Mouse (Mus musculus) neural tube, embryonic 14.5 days (tissue): ENCODE measurements around the gene Hist1h1c. TPM values are rescaled to one million over a fixed set of nuclear protein-coding genes. Genes with fewer than 3 reads are reported as not detected.

Source experiments
- ATAC-seq: fragments of 200-750 bp; cut with Nextera tagmentation; 2 replicates; pipeline ENCODE4 v1.8.0; 2017; ENCODE audit warnings: low read depth, mild to moderate bottlenecking, moderate TSS enrichment, moderate library complexity
- H3K27ac ChIP-seq: fragments of 300-500 bp; sonication (generic); 2 replicates; pipeline ENCODE4 v1.5.1; 2014; ENCODE audit warnings: low read depth, mild to moderate bottlenecking, control low read depth, low read length, moderate library complexity, mixed read lengths
- H3K27me3 ChIP-seq: fragments of 300-500 bp; sonication (generic); 2 replicates; pipeline ENCODE4 v1.6.1; 2014; ENCODE audit warnings: low read length; ENCODE audit not compliant: control insufficient read depth, insufficient read depth
- H3K36me3 ChIP-seq: fragments of 300-500 bp; sonication (generic); 2 replicates; pipeline ENCODE4 v1.6.1; 2014; ENCODE audit warnings: low read length, mixed read lengths; ENCODE audit not compliant: control insufficient read depth, insufficient read depth
- H3K4me1 ChIP-seq: fragments of 300-500 bp; sonication (generic); 2 replicates; pipeline ENCODE4 v1.6.1; 2014; ENCODE audit warnings: low read length; ENCODE audit not compliant: control insufficient read depth, insufficient read depth
- H3K4me2 ChIP-seq: fragments of 300-500 bp; sonication (generic); 2 replicates; pipeline ENCODE4 v1.6.1; 2014; ENCODE audit warnings: mild to moderate bottlenecking, low read depth, low read length, control low read depth
- H3K4me3 ChIP-seq: fragments of 300-500 bp; sonication (generic); 2 replicates; pipeline ENCODE4 v1.5.1; 2014; ENCODE audit warnings: low read depth, low read length, control low read depth, mixed read lengths
- H3K9ac ChIP-seq: fragments of 300-500 bp; sonication (generic); replicated peaks from 2 replicates; pipeline ENCODE4 v1.6.1; 2014; ENCODE audit warnings: low read depth, mild to moderate bottlenecking, control low read depth, low read length, mixed read lengths
- H3K9me3 ChIP-seq: fragments of 300-500 bp; sonication (generic); 2 replicates; pipeline ENCODE4 v1.6.1; 2016; ENCODE audit warnings: low read length; ENCODE audit not compliant: control insufficient read depth
- WGBS: fragments of 180-500 bp; shearing (Covaris S2); extraction: QIAGEN DNeasy Blood & Tissue Kit; methylation state at CpG from one replicate; pipeline ENCODE4 v1.1.7; 2014; 5-methylcytosine and 5-hydroxymethylcytosine counted together
- microRNA-seq: library from miRNA; unstranded; fragments of <30 nt; microRNA quantifications from one replicate; pipeline ENCODE4, GENCODE M21; 2016
- polyA plus RNA-seq: library from polyadenylated mRNA; unstranded; fragments of >200 nt; fragmentation: Nextera tagmentation; extraction: Ambion mirVana; gene quantifications from 2 replicates; pipeline ENCODE4 v1.2.1, GENCODE M21; 2014

The Hist1h1c gene
- polyA plus RNA-seq, 1 experiment from 2014 or later: 5.3 TPM

- Histone ChIP-seq H3K4me1 (no peaks in the 10 kb centered on the region), H3K27me3 (no peaks in the 10 kb centered on the region), H3K9me3 (no peaks in the 10 kb centered on the region), H3K4me3 (no peak overlapping the region), H3K9ac (no peak overlapping the region), H3K4me2 (no peak overlapping the region), H3K27ac (no peak overlapping the region), H3K36me3 (no peaks in the 10 kb centered on the region)
- 94% methylated on average over 7 of the region's 7 CpGs for WGBS
- no peak for ATAC-seq
These were observed 39.7 kb downstream of the Hist1h1c start for GRCm38 (mm10) chr13:23778339-23778738.

DNA sequence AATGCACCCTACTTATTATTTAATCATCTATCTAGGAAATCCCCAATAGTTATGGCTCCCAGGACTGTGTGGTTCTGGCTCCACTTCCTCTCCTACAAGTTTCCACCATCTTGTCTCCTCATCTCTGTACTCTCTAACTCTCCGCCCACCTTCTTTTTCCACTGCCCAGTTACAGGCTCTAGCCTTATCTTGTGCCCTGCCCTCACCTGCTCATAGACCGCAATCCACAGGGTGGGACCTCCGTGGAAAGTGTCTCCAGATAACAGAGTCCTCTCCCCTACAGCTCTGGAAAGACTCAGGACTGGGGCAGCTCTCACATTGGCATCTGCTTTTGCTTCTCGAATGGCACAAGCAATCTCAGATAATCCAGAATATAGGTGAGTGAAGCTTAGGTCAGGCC is 40.4 kb downstream of the Hist1h1c start:
- Histone ChIP-seq H3K27ac (no peak overlapping the region), H3K9me3 (no peaks in the 10 kb centered on the region), H3K4me3 (no peak overlapping the region), H3K27me3 (no peaks in the 10 kb centered on the region), H3K4me1 (no peaks in the 10 kb centered on the region), H3K36me3 (no peaks in the 10 kb centered on the region), H3K4me2 (no peak overlapping the region), H3K9ac (no peak overlapping the region)
- WGBS: 89% methylated on average over 4 of the region's 4 CpGs
- ATAC-seq: no peak

Small RNA genes lying within 50 kb of the gene (microRNA-seq; reads per million reads assigned to microRNA genes)
- not detected for gene Gm44314
- gene Gm44484: not detected

Other genes starting within 250 kb of the Hist1h1c start
- not detected in 2 replicates for gene Btn2a2, start 250.0 kb upstream of the Hist1h1c start, polyA plus RNA-seq
- gene Hist1h4h, start 207.8 kb upstream of the Hist1h1c start, polyA plus RNA-seq: 1.7 and 2.1 TPM in 2 replicates
- gene Hist1h2af, start 204.9 kb upstream of the Hist1h1c start, polyA plus RNA-seq: not detected in 2 replicates
- gene Hist1h3g, start 203.4 kb upstream of the Hist1h1c start, polyA plus RNA-seq: 0.72 TPM in 1 of 2 replicates, not detected in the other
- gene Hist1h2bh, start 195.4 kb upstream of the Hist1h1c start, polyA plus RNA-seq: 0.33 TPM in 1 of 2 replicates, not detected in the other
- gene Hist1h3f, start 194.8 kb upstream of the Hist1h1c start, polyA plus RNA-seq: 0.52 TPM in 1 of 2 replicates, not detected in the other
- gene Hist1h4f, start 187.2 kb upstream of the Hist1h1c start, polyA plus RNA-seq: not detected in 2 replicates
- 0.07 and 0.13 TPM in 2 replicates for gene Hist1h1d, start 185.5 kb upstream of the Hist1h1c start, polyA plus RNA-seq
- gene Hist1h3e, start 176.4 kb upstream of the Hist1h1c start, polyA plus RNA-seq: 1.9 and 2.4 TPM in 2 replicates
- gene Hist1h2ae, start 167.6 kb upstream of the Hist1h1c start, polyA plus RNA-seq: 11.7 and 12.9 TPM in 2 replicates
- gene Hist1h2bg, start 167.4 kb upstream of the Hist1h1c start, polyA plus RNA-seq: 0.75 and 1.1 TPM in 2 replicates
- 0.94 TPM in 1 of 2 replicates, not detected in the other for gene Hist1h2bf, start 164.6 kb upstream of the Hist1h1c start, polyA plus RNA-seq
- 1.1 TPM in 1 of 2 replicates, not detected in the other for gene Hist1h2ad, start 164.4 kb upstream of the Hist1h1c start, polyA plus RNA-seq
- gene Hist1h3d, start 163.0 kb upstream of the Hist1h1c start, polyA plus RNA-seq: 0.50 and 1.1 TPM in 2 replicates
- 23.6 and 25.2 TPM in 2 replicates for gene Hist1h4d, start 157.2 kb upstream of the Hist1h1c start, polyA plus RNA-seq
- gene Hist1h2be, start 117.7 kb upstream of the Hist1h1c start, polyA plus RNA-seq: 1.1 and 1.3 TPM in 2 replicates
- 3.3 and 4.3 TPM in 2 replicates for gene Hist1h1e, start 116.2 kb upstream of the Hist1h1c start, polyA plus RNA-seq
- 0.17 and 0.41 TPM in 2 replicates for gene Hist1h2ac, start 54.9 kb upstream of the Hist1h1c start, polyA plus RNA-seq
- gene Hist1h2bc, start 54.6 kb upstream of the Hist1h1c start, polyA plus RNA-seq: 11.6 and 20.8 TPM in 2 replicates
- not detected in 2 replicates for gene Hist1h1t, start 43.0 kb upstream of the Hist1h1c start, polyA plus RNA-seq
- 2.1 and 3.5 TPM in 2 replicates for gene Hist1h4c, start 40.4 kb upstream of the Hist1h1c start, polyA plus RNA-seq
- 2.4 and 4.7 TPM in 2 replicates for gene Hfe, start 28.0 kb upstream of the Hist1h1c start, polyA plus RNA-seq
- gene Hist1h3c, start 6.8 kb downstream of the Hist1h1c start, polyA plus RNA-seq: not detected in 2 replicates
- not detected in 2 replicates for gene Hist1h2bb, start 7.9 kb downstream of the Hist1h1c start, polyA plus RNA-seq
- 3.5 and 4.0 TPM in 2 replicates for gene Hist1h2ab, start 12.3 kb downstream of the Hist1h1c start, polyA plus RNA-seq
- gene Hist1h3b, start 13.5 kb downstream of the Hist1h1c start, polyA plus RNA-seq: 0.51 and 1.3 TPM in 2 replicates
- 1.8 TPM in 1 of 2 replicates, not detected in the other for gene Hist1h4b, start 18.2 kb downstream of the Hist1h1c start, polyA plus RNA-seq
- not detected in 2 replicates for gene Hist1h4a, start 22.4 kb downstream of the Hist1h1c start, polyA plus RNA-seq
- 0.75 and 1.2 TPM in 2 replicates for gene Hist1h3a, start 23.6 kb downstream of the Hist1h1c start, polyA plus RNA-seq
- not detected in 2 replicates for gene Hist1h1a, start 24.9 kb downstream of the Hist1h1c start, polyA plus RNA-seq
- not detected in 2 replicates for gene Trim38, start 31.1 kb downstream of the Hist1h1c start, polyA plus RNA-seq
- gene Slc17a2, start 68.2 kb downstream of the Hist1h1c start, polyA plus RNA-seq: not detected in 2 replicates
- not detected in 2 replicates for gene Slc17a3, start 100.6 kb downstream of the Hist1h1c start, polyA plus RNA-seq
- gene Slc17a1, start 128.9 kb downstream of the Hist1h1c start, polyA plus RNA-seq: not detected in 2 replicates
- gene Slc17a4, start 176.2 kb downstream of the Hist1h1c start, polyA plus RNA-seq: 0.08 and 0.19 TPM in 2 replicates
- gene Hist1h2ba, start 195.3 kb downstream of the Hist1h1c start, polyA plus RNA-seq: not detected in 2 replicates
- gene Hist1h2aa, start 195.7 kb downstream of the Hist1h1c start, polyA plus RNA-seq: not detected in 2 replicates